Mouse (Mus musculus): ENCODE measurements around the gene Olfr1496. TPM values are rescaled to one million over a fixed set of nuclear protein-coding genes. Genes with fewer than 3 reads are reported as not detected.

Gene Olfr1496
- not detected for polyA plus RNA-seq (2014; fragmentation: Illumina TruSeq; extraction: RNeasy Lipid Tissue Mini Kit (QIAGEN cat#74804); ENCODE audit: insufficient read depth, low read depth, low replicate concordance)

DNA sequence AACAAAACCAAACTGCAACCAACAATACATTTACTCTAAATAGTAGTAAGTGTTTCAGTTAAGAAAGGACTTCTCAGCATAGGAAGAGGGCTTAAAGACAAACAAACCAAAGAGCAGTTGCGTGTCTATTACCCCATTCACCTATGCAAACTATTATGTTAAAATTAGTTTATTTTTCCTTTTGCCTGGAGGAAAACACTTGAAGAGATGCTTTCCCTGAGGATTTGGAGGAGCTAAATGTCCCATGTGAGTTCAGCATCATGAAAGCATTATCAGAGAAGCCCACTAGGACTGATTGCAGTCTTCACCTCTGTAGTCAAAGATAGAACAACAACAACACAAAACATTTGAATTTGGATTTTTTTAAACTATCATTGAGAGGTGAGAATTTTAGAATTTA lies at the start of gene Olfr1496:
Gene Olfr1496, plus strand, starts transcription at position 301 of the 400 bp plus-strand sequence.

DNA sequence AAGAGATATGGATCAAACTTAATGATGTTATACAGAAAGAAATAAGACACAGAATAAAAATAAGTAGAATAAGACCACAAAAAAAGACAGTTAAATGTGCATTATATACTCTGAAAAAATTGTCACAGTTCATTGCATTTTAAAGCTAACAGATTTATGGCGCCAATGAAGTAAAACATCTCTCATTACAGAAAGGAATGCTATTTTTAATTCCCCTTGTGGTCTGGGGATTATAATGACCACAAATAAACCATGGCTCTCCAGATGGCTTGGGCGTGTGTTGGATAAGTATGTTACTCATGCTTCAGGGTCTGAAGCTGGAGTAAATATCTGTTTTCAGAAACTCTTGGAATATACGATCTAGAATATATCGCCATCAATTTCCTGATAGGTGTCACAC lies 38.2 kb upstream of the Olfr1496 start, which contains the start of gene Olfr1494:
Gene Olfr1494, plus strand, starts transcription at position 301 of the 400 bp plus-strand sequence.

DNA sequence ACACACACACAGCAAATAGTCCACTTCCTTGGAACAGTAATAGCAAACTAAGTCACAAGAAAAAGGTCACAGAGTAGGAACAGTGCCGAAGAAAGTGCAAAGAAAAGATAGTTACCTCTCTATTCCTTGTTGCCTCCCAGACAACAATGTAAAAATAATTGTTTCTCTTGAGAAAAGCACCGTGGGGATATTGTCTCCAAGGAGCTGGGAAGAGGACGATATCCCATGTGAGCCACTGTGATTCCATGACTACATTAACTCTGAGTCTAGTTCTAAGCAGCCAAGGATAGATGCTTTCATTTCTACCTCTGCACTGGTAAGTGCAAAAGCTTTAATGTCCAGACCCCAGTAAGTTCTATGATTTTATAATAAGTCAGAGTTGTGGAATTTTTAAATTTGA lies 13.4 kb upstream of the Olfr1496 start, which contains the start of gene Olfr1495:
Gene Olfr1495, plus strand, starts transcription at position 301 of the 400 bp plus-strand sequence.

DNA sequence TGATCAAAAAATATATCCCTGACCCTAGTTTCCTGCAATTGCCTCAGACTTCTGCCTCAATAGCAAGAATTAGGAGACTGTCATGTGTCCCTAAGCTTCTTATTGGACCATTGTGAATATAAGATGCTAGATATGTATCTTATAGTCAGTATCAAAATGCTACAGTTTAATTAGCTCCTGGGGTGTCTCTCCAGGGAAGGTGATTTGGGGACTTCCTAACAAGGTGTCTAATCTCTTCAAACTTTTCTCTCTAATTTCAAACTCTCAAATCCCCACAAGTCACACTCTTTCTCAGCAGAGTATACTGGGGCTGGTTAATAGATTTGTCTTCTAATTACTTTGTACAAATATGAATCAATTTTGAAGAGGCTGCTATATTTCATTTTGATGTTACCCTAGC lies 20.4 kb downstream of the Olfr1496 start, which contains the start of gene Olfr1497:
Gene Olfr1497, minus strand, starts transcription at position 101 of the 400 bp plus-strand sequence.

DNA sequence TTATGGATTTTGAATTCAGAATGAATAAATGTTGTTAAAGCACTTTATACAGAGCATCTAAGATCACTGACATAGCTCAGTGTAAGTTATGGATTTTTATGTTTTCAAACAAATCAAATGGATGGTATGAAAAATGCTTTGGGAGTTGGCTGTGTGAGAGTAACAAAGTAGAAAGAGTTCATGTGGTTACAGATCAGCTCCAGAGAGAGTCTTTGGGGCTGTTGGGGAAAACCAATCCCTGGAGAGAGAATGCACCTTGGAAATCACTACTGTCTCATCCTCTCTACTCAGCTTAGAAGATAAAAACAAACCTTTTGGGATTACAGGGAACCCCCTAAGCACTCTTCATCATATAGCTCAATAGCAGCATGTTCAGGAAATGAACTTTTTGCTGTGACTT lies 41.7 kb downstream of the Olfr1496 start, which contains the start of gene Olfr1499:
Gene Olfr1499, minus strand, starts transcription at position 101 of the 400 bp plus-strand sequence.

DNA sequence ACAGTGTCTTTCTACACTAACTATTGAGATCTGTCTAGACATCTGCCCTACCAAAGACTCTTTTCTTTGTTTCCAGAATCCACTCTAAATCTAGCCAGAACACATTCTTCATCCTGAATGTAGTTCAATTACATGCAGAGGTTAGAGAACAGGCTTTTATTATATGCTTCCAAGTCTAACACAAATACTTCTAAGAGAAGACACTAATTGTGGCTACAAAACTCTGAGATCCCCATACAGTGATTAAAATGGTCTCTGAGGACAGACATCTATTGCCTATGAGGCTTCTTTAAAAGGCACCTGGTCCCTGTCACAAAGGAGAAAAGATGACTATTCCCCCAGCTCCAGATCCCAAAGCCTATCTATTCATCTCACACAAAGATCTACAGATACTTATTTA lies 52.7 kb downstream of the Olfr1496 start, which contains the start of gene Olfr1500:
Gene Olfr1500, minus strand, starts transcription at position 101 of the 400 bp plus-strand sequence.

Other genes starting within 250 kb of the Olfr1496 start
- not detected for gene Olfr1480, start 250.0 kb upstream of the Olfr1496 start, polyA plus RNA-seq (2014; fragmentation: Illumina TruSeq; extraction: RNeasy Lipid Tissue Mini Kit (QIAGEN cat#74804); ENCODE audit: insufficient read depth, low read depth, low replicate concordance)
- gene Olfr1484, start 194.4 kb upstream of the Olfr1496 start, polyA plus RNA-seq (2014; fragmentation: Illumina TruSeq; extraction: RNeasy Lipid Tissue Mini Kit (QIAGEN cat#74804); ENCODE audit: insufficient read depth, low read depth, low replicate concordance) = not detected
- gene Olfr1487, start 160.5 kb upstream of the Olfr1496 start, polyA plus RNA-seq (2014; fragmentation: Illumina TruSeq; extraction: RNeasy Lipid Tissue Mini Kit (QIAGEN cat#74804); ENCODE audit: insufficient read depth, low read depth, low replicate concordance) = not detected
- not detected for gene Olfr1489, start 146.3 kb upstream of the Olfr1496 start, polyA plus RNA-seq (2014; fragmentation: Illumina TruSeq; extraction: RNeasy Lipid Tissue Mini Kit (QIAGEN cat#74804); ENCODE audit: insufficient read depth, low read depth, low replicate concordance)
- not detected for gene Olfr1490, start 126.8 kb upstream of the Olfr1496 start, polyA plus RNA-seq (2014; fragmentation: Illumina TruSeq; extraction: RNeasy Lipid Tissue Mini Kit (QIAGEN cat#74804); ENCODE audit: insufficient read depth, low read depth, low replicate concordance)
- not detected for gene Olfr1491, start 80.6 kb upstream of the Olfr1496 start, polyA plus RNA-seq (2014; fragmentation: Illumina TruSeq; extraction: RNeasy Lipid Tissue Mini Kit (QIAGEN cat#74804); ENCODE audit: insufficient read depth, low read depth, low replicate concordance)
- not detected for gene Olfr1493-ps1, start 54.6 kb upstream of the Olfr1496 start, polyA plus RNA-seq (2014; fragmentation: Illumina TruSeq; extraction: RNeasy Lipid Tissue Mini Kit (QIAGEN cat#74804); ENCODE audit: insufficient read depth, low read depth, low replicate concordance)
- not detected for gene Olfr1494, start 38.1 kb upstream of the Olfr1496 start, polyA plus RNA-seq (2014; fragmentation: Illumina TruSeq; extraction: RNeasy Lipid Tissue Mini Kit (QIAGEN cat#74804); ENCODE audit: insufficient read depth, low read depth, low replicate concordance)
- not detected for gene Olfr1495, start 13.3 kb upstream of the Olfr1496 start, polyA plus RNA-seq (2014; fragmentation: Illumina TruSeq; extraction: RNeasy Lipid Tissue Mini Kit (QIAGEN cat#74804); ENCODE audit: insufficient read depth, low read depth, low replicate concordance)
- not detected for gene Olfr1497, start 20.3 kb downstream of the Olfr1496 start, polyA plus RNA-seq (2014; fragmentation: Illumina TruSeq; extraction: RNeasy Lipid Tissue Mini Kit (QIAGEN cat#74804); ENCODE audit: insufficient read depth, low read depth, low replicate concordance)
- not detected for gene Olfr1499, start 41.6 kb downstream of the Olfr1496 start, polyA plus RNA-seq (2014; fragmentation: Illumina TruSeq; extraction: RNeasy Lipid Tissue Mini Kit (QIAGEN cat#74804); ENCODE audit: insufficient read depth, low read depth, low replicate concordance)
- gene Olfr1500, start 52.6 kb downstream of the Olfr1496 start, polyA plus RNA-seq (2014; fragmentation: Illumina TruSeq; extraction: RNeasy Lipid Tissue Mini Kit (QIAGEN cat#74804); ENCODE audit: insufficient read depth, low read depth, low replicate concordance) = not detected
- not detected for gene Olfr1501, start 72.8 kb downstream of the Olfr1496 start, polyA plus RNA-seq (2014; fragmentation: Illumina TruSeq; extraction: RNeasy Lipid Tissue Mini Kit (QIAGEN cat#74804); ENCODE audit: insufficient read depth, low read depth, low replicate concordance)
- gene Olfr1502, start 83.9 kb downstream of the Olfr1496 start, polyA plus RNA-seq (2014; fragmentation: Illumina TruSeq; extraction: RNeasy Lipid Tissue Mini Kit (QIAGEN cat#74804); ENCODE audit: insufficient read depth, low read depth, low replicate concordance) = not detected
- gene Olfr1504, start 120.0 kb downstream of the Olfr1496 start, polyA plus RNA-seq (2014; fragmentation: Illumina TruSeq; extraction: RNeasy Lipid Tissue Mini Kit (QIAGEN cat#74804); ENCODE audit: insufficient read depth, low read depth, low replicate concordance) = not detected
- not detected for gene Olfr1505, start 135.7 kb downstream of the Olfr1496 start, polyA plus RNA-seq (2014; fragmentation: Illumina TruSeq; extraction: RNeasy Lipid Tissue Mini Kit (QIAGEN cat#74804); ENCODE audit: insufficient read depth, low read depth, low replicate concordance)